Mouse (Mus musculus) heart, embryonic 13.5 days (tissue): Measurements from ENCODE around the gene Aatk. TPM values are rescaled to one million over a fixed set of nuclear protein-coding genes. Genes with fewer than 3 reads are reported as not detected.

Experiments
- ATAC-seq: fragments of 200-750 bp; cut with Nextera tagmentation; 2 replicates; pipeline ENCODE4 v1.8.0; 2017; ENCODE audit warnings: moderate TSS enrichment; ENCODE audit not compliant: insufficient number of reproducible peaks, low FRiP score, low TSS enrichment; ENCODE audit errors: extremely low read depth
- H3K27ac ChIP-seq: fragments of 300-500 bp; sonication (generic); replicated peaks from 2 replicates; pipeline ENCODE4 v1.5.1; 2015; ENCODE audit warnings: moderate library complexity, mild to moderate bottlenecking, inconsistent platforms
- H3K27me3 ChIP-seq: fragments of 300-500 bp; sonication (generic); replicated peaks from 2 replicates; pipeline ENCODE4 v1.6.1; 2015; ENCODE audit warnings: mild to moderate bottlenecking, inconsistent platforms
- H3K36me3 ChIP-seq: fragments of 300-500 bp; sonication (generic); 2 replicates; pipeline ENCODE4 v1.6.1; 2015; ENCODE audit warnings: mild to moderate bottlenecking, inconsistent platforms
- H3K4me1 ChIP-seq: fragments of 300-500 bp; sonication (generic); 2 replicates; pipeline ENCODE4 v1.6.1; 2015; ENCODE audit warnings: inconsistent platforms
- H3K4me2 ChIP-seq: fragments of 300-500 bp; sonication (generic); 2 replicates; pipeline ENCODE4 v1.6.1; 2015; ENCODE audit warnings: inconsistent platforms, mild to moderate bottlenecking, moderate library complexity
- H3K4me3 ChIP-seq: fragments of 300-500 bp; sonication (generic); 2 replicates; pipeline ENCODE4 v1.5.1; 2015; ENCODE audit warnings: moderate library complexity, mild to moderate bottlenecking, inconsistent platforms
- H3K9ac ChIP-seq: fragments of 300-500 bp; sonication (generic); 2 replicates; pipeline ENCODE4 v1.6.1; 2015; ENCODE audit warnings: inconsistent platforms, mild to moderate bottlenecking, moderate library complexity
- H3K9me3 ChIP-seq: fragments of 300-500 bp; sonication (generic); 2 replicates; pipeline ENCODE4 v1.6.1; 2016; ENCODE audit warnings: inconsistent platforms
- WGBS: fragments of 180-500 bp; shearing (Covaris S2); methylation state at CpG from one replicate; pipeline ENCODE4 v1.1.7; 2015; ENCODE audit warnings: mixed read lengths; 5-methylcytosine and 5-hydroxymethylcytosine counted together
- polyA plus RNA-seq: library from polyadenylated mRNA; unstranded; fragments of >200 nt; fragmentation: Nextera tagmentation; extraction: Ambion mirVana; gene quantifications from 2 replicates; pipeline ENCODE4 v1.2.1, GENCODE M21; 2015

Aatk gene
- polyA plus RNA-seq, 1 experiment from 2014 or later = 0.33 TPM

DNA sequence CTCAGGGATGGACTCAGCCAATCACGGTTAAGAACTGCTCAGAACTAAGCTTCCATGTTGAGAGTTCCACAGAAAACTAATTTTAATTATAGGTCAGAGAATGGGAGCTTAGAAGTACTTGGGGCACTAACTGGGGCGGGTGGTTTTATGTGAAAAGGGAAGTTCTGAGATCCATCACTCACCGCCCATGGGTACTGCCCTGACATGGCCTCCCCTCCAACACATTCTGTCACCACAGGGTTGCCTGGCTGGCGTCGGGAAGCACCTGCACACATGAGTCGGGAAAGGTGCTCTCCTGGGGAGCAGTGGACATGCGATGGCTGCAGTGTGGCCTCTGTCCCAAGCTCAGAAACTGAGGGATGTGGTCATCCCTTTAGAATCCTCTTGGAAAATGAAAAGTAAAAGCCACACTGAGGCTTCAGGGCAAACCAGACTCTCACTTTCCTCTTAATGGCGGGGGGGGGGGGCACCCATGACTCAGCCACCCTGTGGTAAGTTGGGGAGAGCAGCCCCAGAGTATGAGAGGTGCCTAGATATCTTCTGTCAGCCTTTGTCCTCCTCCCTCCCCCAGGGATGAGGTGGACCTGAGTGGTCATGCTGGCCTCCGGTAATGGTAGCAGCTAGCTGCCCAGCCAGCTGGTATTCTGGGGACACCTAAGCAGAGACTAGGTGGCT, 60.1 kb downstream of the Aatk start:
- peaks cover 30% of the 10 kb centered on the region for H3K36me3 ChIP-seq
- H3K27ac ChIP-seq = no peak overlapping the region
- no peaks in the 10 kb centered on the region for H3K27me3 ChIP-seq
- H3K9me3 ChIP-seq = no peaks in the 10 kb centered on the region
- H3K4me3 ChIP-seq = no peak overlapping the region
- ATAC-seq = no peak
- WGBS = 64% methylated on average over 9 of the region's 9 CpGs
- H3K4me2 ChIP-seq = no peak overlapping the region
- H3K9ac ChIP-seq = no peak overlapping the region
- peaks cover 53% of the 10 kb centered on the region for H3K4me1 ChIP-seq

DNA sequence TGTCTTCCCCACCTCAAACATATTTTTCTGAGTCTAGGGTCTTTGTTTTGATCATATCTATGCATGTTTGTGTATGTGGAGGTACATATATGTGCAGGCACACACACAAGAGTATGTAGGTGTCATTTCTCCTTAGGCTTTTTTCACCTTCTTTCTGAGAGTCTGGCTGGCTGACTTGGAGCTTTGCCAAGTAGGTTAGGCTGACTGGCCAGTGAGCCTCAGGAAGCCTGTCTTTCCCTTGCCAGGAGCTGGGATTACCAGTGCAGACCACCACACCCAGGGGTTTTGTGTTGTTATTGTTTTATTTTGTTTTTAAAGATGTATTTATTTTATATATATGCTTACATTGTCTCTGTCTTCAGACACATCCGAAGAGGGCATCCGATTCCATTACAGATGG, 63.8 kb downstream of the Aatk start:
- WGBS = 90% methylated on average over 2 of the region's 2 CpGs
- no peak for ATAC-seq
- H3K4me3 ChIP-seq = no peak overlapping the region
- H3K27ac ChIP-seq = no peak overlapping the region
- peaks cover 21% of the 10 kb centered on the region for H3K4me1 ChIP-seq
- H3K9ac ChIP-seq = no peak overlapping the region
- no peak overlapping the region for H3K4me2 ChIP-seq
- no peaks in the 10 kb centered on the region for H3K9me3 ChIP-seq
- peaks cover 38% of the 10 kb centered on the region for H3K36me3 ChIP-seq
- H3K27me3 ChIP-seq = no peaks in the 10 kb centered on the region

DNA sequence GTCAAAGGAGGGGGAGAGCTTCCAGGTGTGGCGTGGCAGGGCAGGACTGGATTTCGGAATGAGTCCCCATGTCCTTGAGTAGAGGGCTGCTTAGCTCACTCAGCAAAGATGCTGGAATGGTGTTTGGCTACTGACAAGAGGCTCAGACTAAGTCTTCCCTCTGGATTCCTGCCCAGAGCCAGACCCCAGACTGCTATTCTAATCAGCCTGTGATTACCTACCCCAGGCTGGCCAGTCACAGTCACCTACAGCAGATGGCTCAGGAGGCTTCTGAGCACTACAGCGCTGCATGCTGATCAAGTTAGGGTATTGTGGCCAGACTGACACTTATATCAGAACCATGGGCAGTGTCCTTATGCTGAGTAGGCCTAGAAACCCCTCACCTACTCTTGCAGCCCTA, 64.7 kb downstream of the Aatk start:
- Histone ChIP-seq H3K9ac (no peak overlapping the region), H3K27me3 (no peaks in the 10 kb centered on the region), H3K9me3 (no peaks in the 10 kb centered on the region), H3K4me3 (no peak overlapping the region), H3K4me1 (peaks cover 17% of the 10 kb centered on the region), H3K27ac (no peak overlapping the region), H3K4me2 (no peak overlapping the region), H3K36me3 (peaks cover 38% of the 10 kb centered on the region)
- 70% methylated on average over 3 of the region's 3 CpGs for WGBS
- ATAC-seq = no peak

DNA sequence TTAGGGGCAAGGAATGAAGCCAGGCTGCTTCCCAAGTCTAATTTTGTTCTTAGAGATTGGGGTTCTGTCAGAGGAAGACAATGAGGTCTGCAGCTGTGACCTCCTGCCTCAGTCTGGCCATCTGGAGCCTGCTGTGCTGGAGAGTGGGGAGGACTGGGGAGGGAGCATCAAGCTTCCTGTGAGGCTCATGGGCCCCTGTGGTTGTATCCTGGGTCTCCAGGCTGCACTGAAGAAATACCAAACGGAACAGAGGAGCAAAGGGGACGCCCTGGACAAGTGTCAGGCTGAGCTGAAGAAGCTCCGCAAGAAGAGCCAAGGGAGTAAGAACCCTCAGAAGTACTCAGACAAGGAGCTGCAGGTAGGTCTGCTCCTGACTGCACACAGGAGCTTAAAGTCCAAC, 65.2 kb downstream of the Aatk start:
- H3K4me2 ChIP-seq = no peak overlapping the region
- no peaks in the 10 kb centered on the region for H3K27me3 ChIP-seq
- no peak overlapping the region for H3K27ac ChIP-seq
- H3K9ac ChIP-seq = no peak overlapping the region
- peaks cover 38% of the 10 kb centered on the region for H3K36me3 ChIP-seq
- H3K4me1 ChIP-seq = peaks cover 17% of the 10 kb centered on the region
- H3K4me3 ChIP-seq = no peak overlapping the region
- WGBS = 71% methylated on average over 3 of the region's 3 CpGs
- no peak for ATAC-seq
- H3K9me3 ChIP-seq = no peaks in the 10 kb centered on the region

DNA sequence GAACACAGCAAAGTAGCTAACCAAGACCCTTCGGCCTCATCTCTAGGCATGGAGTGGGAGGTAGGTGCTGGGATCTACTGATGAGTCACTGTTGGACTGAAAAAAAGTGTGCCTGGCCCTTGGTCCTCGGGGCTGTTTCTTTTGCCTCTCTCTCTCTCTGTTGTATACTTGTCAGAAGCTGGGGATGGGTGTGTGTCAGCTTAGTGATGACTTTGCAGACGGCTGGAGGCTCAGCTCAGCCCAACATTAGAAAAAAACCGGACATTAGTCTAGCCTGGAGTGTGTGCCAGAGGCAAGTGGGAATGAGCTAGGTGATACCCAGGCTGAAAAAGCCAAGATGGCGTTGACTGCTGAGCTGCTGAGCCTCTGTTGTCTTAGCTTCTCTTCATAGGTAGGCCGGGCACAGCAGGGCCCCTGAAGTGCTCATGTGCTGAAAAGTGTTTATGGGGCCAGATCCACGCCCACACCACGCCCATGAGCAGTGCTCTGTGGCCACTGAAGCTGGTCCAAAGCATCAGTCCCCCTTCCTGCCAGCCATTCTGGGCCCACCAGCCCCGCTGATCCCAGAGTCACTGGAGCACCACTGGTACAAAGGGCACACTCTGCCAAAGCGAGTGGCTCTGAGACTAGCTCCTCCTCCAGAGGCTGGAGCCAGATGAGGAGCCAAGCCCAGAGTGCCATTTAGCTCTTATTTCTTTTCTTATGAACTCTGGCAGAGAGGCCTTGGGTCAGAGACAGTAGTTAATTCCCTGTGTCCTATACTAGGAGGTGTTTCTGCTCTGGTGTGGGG, 67.2 kb downstream of the Aatk start:
- Histone ChIP-seq H3K4me1 (peaks cover 17% of the 10 kb centered on the region), H3K36me3 (peaks cover 29% of the 10 kb centered on the region), H3K9me3 (no peaks in the 10 kb centered on the region), H3K27me3 (no peaks in the 10 kb centered on the region), H3K27ac (no peak overlapping the region), H3K4me2 (no peak overlapping the region), H3K9ac (no peak overlapping the region), H3K4me3 (no peak overlapping the region)
- 74% methylated on average over 10 of the region's 10 CpGs for WGBS
- no peak for ATAC-seq

DNA sequence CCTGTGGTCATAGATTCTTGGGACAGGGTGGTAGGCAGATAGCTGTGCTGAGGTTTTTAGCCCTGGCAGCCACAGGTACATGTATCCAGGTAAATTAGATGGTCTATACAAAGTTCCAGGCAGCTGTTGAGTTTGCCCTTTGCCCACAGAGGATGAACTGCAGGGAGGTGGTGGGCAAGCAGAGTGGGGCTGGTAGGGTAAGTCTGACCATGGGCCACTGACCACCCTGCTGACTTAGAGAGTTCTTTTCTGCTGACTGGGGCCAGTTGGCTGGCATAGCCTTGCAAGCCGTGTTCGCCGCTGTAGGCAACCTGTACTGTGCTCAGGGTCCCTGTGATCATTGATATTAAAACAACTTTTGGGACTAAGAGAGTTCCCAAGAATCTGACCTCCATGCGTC, 68.3 kb downstream of the Aatk start:
- Histone ChIP-seq H3K9me3 (no peaks in the 10 kb centered on the region), H3K27me3 (no peaks in the 10 kb centered on the region), H3K9ac (no peak overlapping the region), H3K4me2 (no peak overlapping the region), H3K4me1 (peaks cover 17% of the 10 kb centered on the region), H3K36me3 (peaks cover 32% of the 10 kb centered on the region), H3K27ac (no peak overlapping the region), H3K4me3 (no peak overlapping the region)
- no peak for ATAC-seq
- WGBS = 94% methylated on average over 4 of the region's 4 CpGs

DNA sequence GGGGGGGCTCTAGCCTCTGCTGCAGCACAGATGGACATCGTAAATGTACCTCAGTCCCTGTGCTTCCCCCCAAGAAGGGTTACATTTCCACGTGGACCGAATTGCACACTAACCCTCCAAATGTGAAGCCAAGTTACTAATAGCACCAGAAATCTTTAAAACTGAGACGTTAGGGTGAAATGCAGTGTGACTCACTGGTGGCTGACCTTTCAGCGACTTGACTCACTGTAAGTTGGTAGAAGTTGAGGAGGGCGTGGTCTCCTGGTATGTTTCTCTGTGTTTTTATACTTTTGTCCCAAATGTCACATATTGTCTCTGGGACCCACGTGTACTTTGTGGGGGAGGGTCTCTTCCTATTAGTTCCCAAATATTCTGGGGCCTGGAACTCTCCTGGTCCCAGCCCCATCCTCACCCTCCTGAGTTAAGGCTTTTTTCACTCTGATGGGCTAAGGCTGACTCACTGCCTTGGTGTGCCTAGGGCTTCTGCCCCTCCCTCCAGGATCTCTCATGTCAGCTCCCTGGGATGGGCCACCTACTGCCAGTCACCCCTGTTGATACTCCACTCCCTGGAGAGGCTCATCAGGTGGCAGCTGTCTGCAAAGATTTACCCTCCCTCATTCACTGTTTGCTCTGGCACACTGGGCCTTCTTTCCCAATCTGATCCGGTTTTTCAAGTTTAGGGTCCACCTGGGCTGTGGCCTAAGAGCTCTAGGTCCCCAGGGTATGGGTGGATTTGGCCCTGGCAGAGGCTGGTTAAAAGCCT, 71.0 kb downstream of the Aatk start:
- Histone ChIP-seq H3K4me3 (no peak overlapping the region), H3K36me3 (peaks cover 21% of the 10 kb centered on the region), H3K27me3 (no peaks in the 10 kb centered on the region), H3K4me2 (no peak overlapping the region), H3K4me1 (no peaks in the 10 kb centered on the region), H3K27ac (no peak overlapping the region), H3K9ac (no peak overlapping the region), H3K9me3 (no peaks in the 10 kb centered on the region)
- ATAC-seq = no peak
- 69% methylated on average over 8 of the region's 8 CpGs for WGBS

DNA sequence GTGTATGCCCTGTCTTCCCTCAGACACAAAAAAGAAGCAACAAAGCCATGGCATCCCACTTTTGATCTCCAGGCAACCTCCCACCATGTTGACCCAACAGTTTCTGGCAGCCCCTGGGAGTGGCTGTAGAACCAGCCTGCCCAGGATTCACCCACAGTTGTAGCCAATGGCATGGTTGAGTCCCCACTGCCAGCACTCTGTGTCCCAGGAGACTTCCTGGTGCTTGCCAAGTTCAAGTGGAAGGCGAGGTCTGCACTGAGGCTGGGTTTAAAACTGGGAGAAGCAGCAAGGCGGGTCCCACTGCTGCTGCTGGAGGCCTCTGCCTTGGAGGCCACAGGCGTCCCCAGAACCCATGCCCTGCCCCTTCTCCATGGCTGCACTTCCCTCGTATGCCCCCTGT, 73.2 kb downstream of the Aatk start:
- Histone ChIP-seq H3K9me3 (no peaks in the 10 kb centered on the region), H3K4me2 (no peak overlapping the region), H3K36me3 (peaks cover 32% of the 10 kb centered on the region), H3K4me3 (no peak overlapping the region), H3K27me3 (no peaks in the 10 kb centered on the region), H3K27ac (no peak overlapping the region), H3K9ac (no peak overlapping the region), H3K4me1 (no peaks in the 10 kb centered on the region)
- no peak for ATAC-seq
- WGBS = 78% methylated on average over 4 of the region's 4 CpGs

DNA sequence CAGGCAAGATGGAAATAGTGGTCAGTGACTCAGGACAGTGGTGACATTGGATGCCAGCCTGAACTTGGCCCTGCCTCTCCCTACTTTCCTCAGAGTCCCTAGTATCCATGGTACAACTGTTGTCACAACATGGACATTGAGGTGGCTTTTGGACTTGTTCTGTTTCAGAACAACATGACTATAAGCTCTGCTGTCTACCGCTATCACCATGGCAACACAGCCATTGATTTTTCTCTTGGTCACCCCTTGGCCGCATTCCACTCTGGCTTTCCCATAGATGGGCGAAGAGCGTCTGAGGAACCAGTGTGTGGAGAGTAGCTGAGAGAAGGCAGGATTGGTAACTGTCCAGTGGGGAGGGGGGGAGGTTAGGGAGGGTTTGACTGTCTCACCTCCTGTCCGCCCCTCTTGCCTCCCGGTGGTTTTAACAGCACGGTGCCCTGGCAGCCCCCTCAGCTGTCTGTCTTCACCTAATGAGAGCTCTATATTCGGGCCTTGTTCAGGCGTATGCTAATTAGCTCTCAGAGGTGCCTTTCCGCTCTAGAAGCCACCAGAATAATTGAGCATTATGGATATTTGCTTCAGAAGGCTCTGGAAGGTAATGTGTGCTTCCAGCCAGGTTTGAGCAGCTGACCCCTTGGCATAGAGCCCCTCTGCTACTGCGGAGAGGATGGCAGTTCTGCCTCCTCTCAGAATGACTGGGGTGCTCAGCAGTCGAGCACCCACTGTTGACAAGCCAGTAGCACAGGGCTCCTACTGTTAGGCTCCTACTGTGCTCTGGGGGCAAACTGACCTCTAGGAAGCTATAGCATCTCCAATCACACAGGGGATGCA, 76.7 kb downstream of the Aatk start:
- Histone ChIP-seq H3K9ac (no peak overlapping the region), H3K27ac (no peak overlapping the region), H3K4me3 (no peak overlapping the region), H3K9me3 (no peaks in the 10 kb centered on the region), H3K27me3 (no peaks in the 10 kb centered on the region), H3K4me1 (0 out of 2 replicates have a peak, but pooled peaks cover 4% of the 10 kb centered on the region), H3K36me3 (peaks cover 32% of the 10 kb centered on the region), H3K4me2 (no peak overlapping the region)
- 72% methylated on average over 12 of the region's 12 CpGs for WGBS
- ATAC-seq = no peak

DNA sequence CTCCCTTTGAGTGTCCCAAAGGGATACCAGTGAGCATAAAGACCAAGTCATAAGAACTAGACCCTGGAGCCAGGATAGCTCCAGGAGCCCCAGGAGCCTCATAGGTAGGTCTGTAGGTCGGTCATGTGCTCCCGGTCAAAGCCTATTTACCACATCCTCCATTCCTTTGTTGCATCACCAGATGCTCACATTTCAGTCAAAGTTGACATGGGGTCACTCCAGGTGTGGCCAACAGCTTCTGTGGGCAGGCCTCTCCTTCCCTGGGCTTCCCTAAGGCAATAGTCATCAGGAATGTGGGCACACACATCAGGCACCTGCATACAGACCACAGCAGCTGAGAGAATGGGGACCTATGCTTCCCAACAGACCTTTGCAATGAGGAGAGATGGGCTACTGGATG, 79.1 kb downstream of the Aatk start:
- 0 out of 2 replicates have a peak, but pooled peaks cover 7% of the 10 kb centered on the region for H3K4me1 ChIP-seq
- no peak for ATAC-seq
- H3K9ac ChIP-seq = no peak overlapping the region
- H3K4me3 ChIP-seq = no peak overlapping the region
- H3K9me3 ChIP-seq = no peaks in the 10 kb centered on the region
- no peak overlapping the region for H3K27ac ChIP-seq
- H3K36me3 ChIP-seq = peaks cover 26% of the 10 kb centered on the region
- no peak overlapping the region for H3K4me2 ChIP-seq
- H3K27me3 ChIP-seq = no peaks in the 10 kb centered on the region
- 89% methylated on average over 2 of the region's 2 CpGs for WGBS

DNA sequence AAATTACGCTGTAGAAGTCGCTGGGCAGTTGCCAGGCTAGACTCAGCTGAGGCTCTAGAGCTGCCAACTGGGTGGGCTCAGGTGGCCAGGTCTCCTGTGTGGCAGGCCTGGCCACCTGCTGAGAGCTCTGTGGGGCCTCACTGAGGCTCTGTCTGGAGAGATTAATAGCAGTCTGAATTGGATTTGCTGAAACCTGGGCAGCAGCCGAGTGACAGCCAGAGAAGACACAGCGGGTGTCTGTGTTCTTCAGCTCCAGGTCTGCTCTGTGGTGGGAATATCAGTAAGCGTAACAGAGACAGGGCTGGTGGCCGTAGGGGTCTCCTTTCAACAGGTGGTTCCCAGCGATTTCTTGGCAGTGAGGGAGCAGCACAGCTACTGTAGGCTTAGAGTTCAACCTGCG, 79.6 kb downstream of the Aatk start:
- H3K9me3 ChIP-seq = no peaks in the 10 kb centered on the region
- H3K4me2 ChIP-seq = no peak overlapping the region
- H3K9ac ChIP-seq = no peak overlapping the region
- H3K27ac ChIP-seq = no peak overlapping the region
- H3K27me3 ChIP-seq = no peaks in the 10 kb centered on the region
- peaks cover 23% of the 10 kb centered on the region for H3K36me3 ChIP-seq
- H3K4me3 ChIP-seq = no peak overlapping the region
- no peak for ATAC-seq
- WGBS = 82% methylated on average over 8 of the region's 8 CpGs
- H3K4me1 ChIP-seq = 0 out of 2 replicates have a peak, but pooled peaks cover 7% of the 10 kb centered on the region
